ENCODE assay signal across 10 mouse cellular contexts in genomic region chr13:63243586-63243985, GRCm38 (mm10).
DNase-seq lines count a peak whose midpoint lies in the region; ATAC-seq and TF ChIP-seq lines count a peak whose summit lies in the region.
"Had no signal": no experiment of that assay in that cellular context is flagged by ENCODE, and none has a peak within 500 bp of the region (broad histone marks: within the 10 kb centered on the region; RNA-seq: fewer than 3 reads in every experiment).

No protein-coding gene starts in this region.

- no peaks in the 10 kb centered on the region for H3K27me3 ChIP-seq in heart, embryonic 10.5 days (ENCODE audit: insufficient read depth, poor library complexity, severe bottlenecking)
- no peaks in the 10 kb centered on the region for H3K27me3 ChIP-seq in C2C12 (ENCODE audit: control insufficient read depth, insufficient read depth, insufficient read length)
- H3K27me3 ChIP-seq in embryonic facial prominence, embryonic 12.5 days: no peaks in the 10 kb centered on the region
- no peaks in the 10 kb centered on the region for H3K27me3 ChIP-seq in limb, embryonic 11.5 days (ENCODE audit: control insufficient read depth, insufficient read depth, low read length)

- peaks cover 67% of the 10 kb centered on the region for H3K4me1 ChIP-seq in heart, embryonic 10.5 days
- peaks cover 63% of the 10 kb centered on the region for H3K4me1 ChIP-seq in embryonic facial prominence, embryonic 12.5 days
- H3K4me1 ChIP-seq in limb, embryonic 11.5 days (ENCODE audit: control insufficient read depth, insufficient read depth, low read length): peaks cover 35% of the 10 kb centered on the region

- H3K4me2 ChIP-seq in embryonic facial prominence, embryonic 12.5 days (replicated peaks): peak overlapping the region; percentile 40
- H3K4me2 ChIP-seq in limb, embryonic 11.5 days (ENCODE audit: low read depth, severe bottlenecking): peak overlapping the region; percentile 29

- H3K79me3 ChIP-seq in C2C12 (ENCODE audit: low read depth): peaks cover 80% of the 10 kb centered on the region

- no peaks in the 10 kb centered on the region for H3K9me3 ChIP-seq in heart, embryonic 10.5 days
- no peaks in the 10 kb centered on the region for H3K9me3 ChIP-seq in embryonic facial prominence, embryonic 12.5 days
- H3K9me3 ChIP-seq in limb, embryonic 11.5 days (ENCODE audit: control insufficient read depth, low read length): no peaks in the 10 kb centered on the region

- H3K27ac ChIP-seq in heart, embryonic 10.5 days: 0 out of 2 replicates have a peak overlapping the region, but pooled peaks have one; percentile 22
- H3K27ac ChIP-seq in embryonic facial prominence, embryonic 12.5 days: peak overlapping the region; percentile 47; the same call in 1 of the 2 replicates
- H3K27ac ChIP-seq in limb, embryonic 11.5 days (replicated peaks; ENCODE audit: low read depth, low read length): no peak overlapping the region
- H3K27ac ChIP-seq: liver, embryonic 14.5 days had no signal

- DNase-seq in heart, embryonic 10.5 days (ENCODE audit: low spot score): no peak
- DNase-seq in heart, adult 8-10 months (ENCODE audit: low spot score): no peak
- DNase-seq in limb, embryonic 11.5 days (ENCODE audit: low spot score): no peak
- no peak for DNase-seq in left cerebral cortex, adult 11 months (ENCODE audit: low spot score)
- DNase-seq in left cerebral cortex, adult 9 months (ENCODE audit: low spot score in 2 of 2): no peak
- DNase-seq in cerebellum, adult 8-10 months: no peak
- DNase-seq: thymus, postnatal 36 days had no signal

- WGBS in heart, embryonic 10.5 days: 79% methylated on average over 5 of the region's 5 CpGs
- WGBS in embryonic facial prominence, embryonic 12.5 days: 73% methylated on average over 5 of the region's 5 CpGs
- 84% methylated on average over 5 of the region's 5 CpGs for WGBS in limb, embryonic 11.5 days

- no peak overlapping the region for H3K4me3 ChIP-seq in heart, embryonic 10.5 days
- peak overlapping the region; percentile 21 for H3K4me3 ChIP-seq in C2C12 (ENCODE audit: insufficient read depth, poor library complexity, severe bottlenecking)
- peak overlapping the region; percentile 18 for H3K4me3 ChIP-seq in embryonic facial prominence, embryonic 12.5 days
- no peak overlapping the region for H3K4me3 ChIP-seq in limb, embryonic 11.5 days (ENCODE audit: low read depth, low read length)

- no peak overlapping the region for H3ac ChIP-seq in C2C12 (ENCODE audit: control insufficient read depth, insufficient read length, low read depth)

- H3K9ac ChIP-seq in embryonic facial prominence, embryonic 12.5 days: peak overlapping the region; percentile 36; the same call in 1 of the 2 replicates
- peak overlapping the region; percentile 27; the same call in 1 of the 2 replicates for H3K9ac ChIP-seq in limb, embryonic 11.5 days (ENCODE audit: low read length)
- H3K9ac ChIP-seq: liver, embryonic 14.5 days had no signal

- TF ChIP-seq CTCF in C2C12 (IDR thresholded peaks at IDR 0.05; ENCODE audit: control insufficient read depth, insufficient read depth, insufficient read length): no peak

- H3K36me3 ChIP-seq in heart, embryonic 10.5 days: peaks cover 13% of the 10 kb centered on the region; the same call in 1 of the 2 replicates
- H3K36me3 ChIP-seq in C2C12 (ENCODE audit: control insufficient read depth, insufficient read depth): peaks cover 57% of the 10 kb centered on the region
- H3K36me3 ChIP-seq in embryonic facial prominence, embryonic 12.5 days: peaks cover 15% of the 10 kb centered on the region; the same call in 1 of the 2 replicates
- no peaks in the 10 kb centered on the region for H3K36me3 ChIP-seq in limb, embryonic 11.5 days (ENCODE audit: control insufficient read depth, insufficient read depth, low read length)

- no peak for ATAC-seq in embryonic facial prominence, embryonic 12.5 days (ENCODE audit: insufficient number of reproducible peaks, insufficient read depth, low FRiP score, low TSS enrichment)
- no peak for ATAC-seq in limb, embryonic 11.5 days (ENCODE audit: insufficient number of reproducible peaks, low FRiP score, low TSS enrichment, low read depth)

- peaks cover 89% of the 10 kb centered on the region for H3K79me2 ChIP-seq in C2C12 (ENCODE audit: control insufficient read depth, insufficient read depth)

TF ChIP-seq in C2C12, 6 proteins besides CTCF, POLR2A, EP300 and RAD21:
- TF ChIP-seq MYOD1 (IDR thresholded peaks at IDR 0.05; ENCODE audit: control insufficient read depth, insufficient read length, low read depth): no peak
- peak; percentile 82 for TF ChIP-seq FOSL1 (IDR thresholded peaks at IDR 0.05; ENCODE audit: insufficient read depth, low read length, poor library complexity, severe bottlenecking)
- TF ChIP-seq MAX (IDR thresholded peaks at IDR 0.05): no peak
TF ChIP-seq in C2C12: peak in this region for 1.

Comparison
In these comparisons a context has a peak if more than half of its experiments do, and no peak if none do; other contexts are left out.
1. H3K4me3 ChIP-seq: peak in C2C12 (single experiment) and embryonic facial prominence, embryonic 12.5 days (single experiment); none in heart, embryonic 10.5 days (single experiment) and limb, embryonic 11.5 days (single experiment).